Mouse (Mus musculus) splenic B cell, adult 2 months (primary cell): ENCODE results near the gene Mov10l1.

Source experiments
- DNase-seq: peaks from one replicate; pipeline ENCODE4 v3.0.0-alpha.2; 2011; ENCODE audit warnings: low read depth, low spot score
- H3K27me3 ChIP-seq: 2 replicates; pipeline ENCODE4 v1.6.1; 2012; ENCODE audit warnings: mild to moderate bottlenecking, low read length, moderate library complexity, mixed read lengths; ENCODE audit not compliant: control insufficient read depth, poor library complexity, insufficient read depth, severe bottlenecking
- H3K36me3 ChIP-seq: 2 replicates; pipeline ENCODE4 v1.6.1; 2012; ENCODE audit warnings: mild to moderate bottlenecking, low read length, moderate library complexity, mixed read lengths; ENCODE audit not compliant: control insufficient read depth, poor library complexity, insufficient read depth, severe bottlenecking

Gene Mov10l1

DNA sequence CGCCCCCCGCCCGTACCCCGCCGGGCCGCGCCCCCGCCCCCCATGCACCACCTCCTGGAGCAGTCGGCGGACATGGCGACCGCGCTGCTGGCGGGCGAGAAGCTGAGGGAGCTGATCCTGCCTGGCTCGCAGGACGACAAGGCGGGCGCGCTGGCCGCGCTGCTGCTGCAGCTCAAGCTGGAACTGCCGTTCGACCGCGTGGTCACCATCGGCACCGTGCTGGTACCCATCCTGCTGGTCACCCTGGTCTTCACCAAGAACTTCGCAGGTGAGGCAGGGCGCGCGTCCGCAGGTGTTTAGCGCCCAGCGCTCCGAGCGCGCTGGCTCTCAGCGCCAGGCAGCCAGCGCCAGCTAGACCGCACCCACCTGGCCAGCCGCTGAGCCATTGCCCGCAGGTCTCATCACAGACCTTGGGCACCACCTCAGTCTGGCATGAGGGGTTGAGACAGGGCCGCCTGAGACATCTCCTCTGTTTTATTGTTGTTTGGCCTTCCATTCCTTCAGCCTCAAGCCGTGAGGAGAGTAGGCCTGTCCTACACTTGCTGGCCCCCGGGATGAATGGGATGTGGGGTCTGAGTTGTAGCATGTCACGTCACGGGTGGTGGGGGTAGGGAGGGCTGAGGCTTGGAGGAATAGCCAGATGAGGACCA, 77.4 kb downstream of the Mov10l1 start:
- Histone ChIP-seq H3K36me3 (no peaks in the 10 kb centered on the region), H3K27me3 (peaks cover 2% of the 10 kb centered on the region)
- no peak for DNase-seq

GRCm38 (mm10) chr15:89060811-89061460, 78.2 kb downstream of the Mov10l1 start:
- DNase-seq, result no peak
- Histone ChIP-seq H3K36me3 (no peaks in the 10 kb centered on the region), H3K27me3 (peaks cover 2% of the 10 kb centered on the region)

GRCm38 (mm10) chr15:89061761-89062517, 79.2 kb downstream of the Mov10l1 start:
- DNase-seq, result no peak
- no peaks in the 10 kb centered on the region for H3K36me3 ChIP-seq

DNA sequence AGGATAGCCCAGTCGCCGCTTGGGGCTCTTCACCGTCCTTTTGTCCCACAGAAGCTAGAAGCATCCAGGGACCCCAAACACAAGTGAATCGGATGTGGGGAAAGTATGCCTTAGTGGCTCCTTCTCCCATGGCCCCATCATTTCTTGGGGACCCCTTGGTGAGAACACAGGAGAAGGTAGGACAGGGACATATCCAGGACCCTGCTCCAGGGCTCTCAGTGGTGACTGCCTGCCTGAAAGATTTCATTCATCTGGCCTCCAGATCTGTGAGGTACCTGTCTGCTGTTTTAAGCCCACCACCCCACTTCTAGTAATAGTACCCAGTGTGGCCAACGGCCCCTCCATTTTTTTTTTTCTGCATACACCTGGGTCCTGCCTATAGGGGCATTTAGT, 79.8 kb downstream of the Mov10l1 start:
- no peak for DNase-seq
- H3K36me3 ChIP-seq, result no peaks in the 10 kb centered on the region

More at GRCm38 (mm10) chr15:89061761-89062517, 79.2 kb downstream of the Mov10l1 start:
- peaks cover 2% of the 10 kb centered on the region for H3K27me3 ChIP-seq

GRCm38 (mm10) chr15:89063001-89063400, 80.3 kb downstream of the Mov10l1 start:
- Histone ChIP-seq H3K27me3 (peaks cover 2% of the 10 kb centered on the region), H3K36me3 (no peaks in the 10 kb centered on the region)
- DNase-seq, result no peak

More for the DNA sequence above, 79.8 kb downstream of the Mov10l1 start:
- peaks cover 2% of the 10 kb centered on the region for H3K27me3 ChIP-seq

DNA sequence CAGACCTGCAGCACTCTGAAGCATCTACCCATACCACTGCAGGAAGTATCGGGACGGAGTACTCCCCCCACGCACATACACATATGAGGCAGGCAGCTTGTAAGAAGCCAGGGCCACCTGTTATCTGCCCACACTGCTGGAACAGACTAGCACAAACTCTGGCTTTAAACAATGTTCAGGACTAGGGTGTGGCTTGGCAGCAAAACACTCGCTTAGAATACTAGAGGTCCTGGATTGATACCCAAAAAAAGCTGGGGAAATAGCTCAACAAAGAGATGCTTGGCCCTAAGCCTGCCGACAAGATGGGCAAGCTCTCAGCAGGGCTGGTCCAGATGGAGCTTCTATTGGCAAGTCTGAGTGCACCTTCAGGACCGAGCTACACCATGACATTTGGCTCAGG, 80.8 kb downstream of the Mov10l1 start:
- Histone ChIP-seq H3K36me3 (no peaks in the 10 kb centered on the region), H3K27me3 (peaks cover under 1% of the 10 kb centered on the region)
- no peak for DNase-seq

DNA sequence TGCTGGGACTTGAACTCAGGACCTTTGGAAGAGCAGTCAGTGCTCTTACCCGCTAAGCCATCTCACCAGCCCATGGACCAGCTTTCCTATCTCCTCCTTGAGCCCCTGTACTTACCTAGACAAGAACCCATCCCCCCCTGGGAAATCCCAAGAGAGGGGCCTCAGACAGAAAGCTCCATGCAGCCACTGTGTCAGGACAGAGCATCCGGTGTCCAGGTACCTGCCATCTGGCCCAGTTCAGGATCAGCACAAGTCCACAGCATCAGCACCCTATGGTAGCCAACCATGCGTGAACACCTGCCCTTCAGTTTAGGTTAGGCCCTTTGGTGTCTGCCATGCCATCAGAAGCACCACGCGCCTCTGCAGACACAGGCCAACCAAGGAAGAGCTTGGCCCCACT, 82.2 kb downstream of the Mov10l1 start:
- no peak for DNase-seq
- Histone ChIP-seq H3K36me3 (no peaks in the 10 kb centered on the region), H3K27me3 (no peaks in the 10 kb centered on the region; the same call in 1 of the 2 replicates)

GRCm38 (mm10) chr15:89067609-89068008, 84.9 kb downstream of the Mov10l1 start:
- Histone ChIP-seq H3K27me3 (no peaks in the 10 kb centered on the region; the same call in 1 of the 2 replicates), H3K36me3 (no peaks in the 10 kb centered on the region)
- peak; percentile 30 for DNase-seq

- Histone ChIP-seq H3K27me3 (no peaks in the 10 kb centered on the region; the same call in 1 of the 2 replicates), H3K36me3 (no peaks in the 10 kb centered on the region)
- DNase-seq, result no peak
These were observed 85.5 kb downstream of the Mov10l1 start for GRCm38 (mm10) chr15:89068226-89068625.

DNA sequence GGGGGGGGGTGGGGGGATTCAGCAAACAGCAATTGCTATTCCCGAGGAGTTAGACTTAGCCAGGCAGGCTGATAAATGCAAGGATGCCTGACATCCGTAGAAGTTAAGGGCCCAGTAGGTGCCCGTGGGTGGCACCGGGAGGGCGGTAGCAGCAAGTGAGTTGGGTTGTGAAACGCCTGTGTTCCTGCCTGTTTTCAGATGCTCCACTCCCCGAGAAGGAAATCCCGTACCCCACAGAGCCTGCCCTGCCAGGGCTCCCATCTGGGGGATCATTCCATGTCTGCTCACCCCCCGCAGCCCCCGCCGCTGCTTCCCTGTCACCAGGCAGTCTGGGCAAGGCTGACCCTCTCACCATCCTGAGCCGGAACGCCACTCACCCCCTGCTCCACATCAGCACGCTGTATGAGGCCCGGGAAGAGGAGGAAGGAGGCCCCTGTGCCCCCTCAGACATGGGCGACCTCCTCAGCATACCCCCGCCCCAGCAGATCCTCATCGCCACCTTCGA, 86.7 kb downstream of the Mov10l1 start:
- no peak for DNase-seq
- H3K36me3 ChIP-seq, result no peaks in the 10 kb centered on the region
- no peaks in the 10 kb centered on the region; the same call in 1 of the 2 replicates for H3K27me3 ChIP-seq

GRCm38 (mm10) chr15:89070606-89071005, 87.9 kb downstream of the Mov10l1 start:
- no peak for DNase-seq
- Histone ChIP-seq H3K36me3 (no peaks in the 10 kb centered on the region), H3K27me3 (no peaks in the 10 kb centered on the region; the same call in 1 of the 2 replicates)

DNA sequence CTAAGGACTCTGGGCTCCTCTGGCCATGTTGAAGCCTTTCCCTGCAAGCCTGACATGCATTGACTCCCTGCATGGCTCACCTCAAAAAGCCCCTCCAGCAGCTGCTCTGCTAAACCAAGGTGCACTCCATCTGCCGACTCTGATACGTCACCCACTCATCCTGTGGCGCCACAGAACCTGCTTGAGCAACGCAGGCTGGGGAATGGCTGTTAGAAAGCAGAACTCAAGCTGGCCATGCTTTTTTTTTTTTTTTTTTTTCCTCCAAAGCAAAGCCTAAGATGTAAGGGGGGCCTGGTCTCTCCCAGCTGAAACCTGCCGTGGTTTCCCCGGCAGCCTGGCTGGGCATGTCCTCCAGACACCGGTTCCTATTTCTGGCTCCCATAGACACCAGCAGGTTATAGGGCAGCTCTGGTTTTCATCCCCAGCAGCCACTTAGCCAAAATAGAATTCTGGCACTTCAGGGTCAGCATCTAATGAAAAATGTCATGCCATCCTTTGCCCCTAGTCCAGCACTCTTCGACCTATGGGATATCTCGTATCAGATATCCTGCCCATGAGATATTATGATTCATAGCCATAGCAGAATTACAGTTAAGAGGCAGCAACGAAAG, 91.4 kb downstream of the Mov10l1 start:
- no peaks in the 10 kb centered on the region for H3K36me3 ChIP-seq
- no peak for DNase-seq
- no peaks in the 10 kb centered on the region for H3K27me3 ChIP-seq

- Histone ChIP-seq H3K36me3 (peaks cover 2% of the 10 kb centered on the region; the same call in 1 of the 2 replicates), H3K27me3 (no peaks in the 10 kb centered on the region)
- DNase-seq, result no peak
These were observed 92.1 kb downstream of the Mov10l1 start, which contains the start of gene Trabd for GRCm38 (mm10) chr15:89074613-89075477. Gene Trabd (plus strand): TSS chr15:89075124.
